Mouse (Mus musculus) MEL (cell line): ENCODE measurements around the gene Tcte2.

Source experiments
- BHLHE40 ChIP-seq: IDR thresholded peaks from 2 replicates; pipeline ENCODE4 v1.6.1; 2012; ENCODE audit warnings: low read depth, mild to moderate bottlenecking, inconsistent platforms, low read length, improper control_type of control experiment, borderline replicate concordance
- CTCF ChIP-seq, 3 experiments: IDR thresholded peaks in 2 of 3; conservative IDR thresholded peaks in 1 of 3; 2 replicates each; pipeline ENCODE4 v1.5.1; 2011 to 2012; ENCODE audit warnings: low read length in 3 of 3, low read depth in 2 of 3, mild to moderate bottlenecking in 2 of 3, improper control_type of control experiment in 1 of 3, inconsistent platforms in 1 of 3, mixed read lengths in 1 of 3, moderate library complexity in 1 of 3; ENCODE audit not compliant: control insufficient read depth in 1 of 3, insufficient read depth in 1 of 3, poor library complexity in 1 of 3, severe bottlenecking in 1 of 3
- EP300 ChIP-seq, 2 experiments: IDR thresholded peaks; 2 replicates each; pipeline ENCODE4 v1.6.1; 2011; ENCODE audit warnings: improper control_type of control experiment in 2 of 2, low read length in 2 of 2, low read depth in 1 of 2, mild to moderate bottlenecking in 1 of 2
- GATA1 ChIP-seq: IDR thresholded peaks from 2 replicates; pipeline ENCODE4 v1.6.1; 2011; ENCODE audit warnings: low read depth, low read length, improper control_type of control experiment
- MEF2A ChIP-seq: IDR thresholded peaks from 2 replicates; pipeline ENCODE4 v1.6.1; 2014; ENCODE audit warnings: low read depth, mild to moderate bottlenecking, inconsistent platforms, low read length, improper control_type of control experiment; ENCODE audit not compliant: poor library complexity, insufficient replicate concordance, severe bottlenecking; ENCODE audit errors: extremely low read depth
- MXI1 ChIP-seq: IDR thresholded peaks from 2 replicates; pipeline ENCODE4 v1.6.1; 2011; ENCODE audit warnings: mild to moderate bottlenecking, low read depth, low read length, improper control_type of control experiment
- POLR2A ChIP-seq, 2 experiments: IDR thresholded peaks; 2 replicates each; pipeline ENCODE4 v1.6.1; 2011 to 2012; ENCODE audit warnings: low read length in 2 of 2, mild to moderate bottlenecking in 2 of 2, control low read depth in 1 of 2, improper control_type of control experiment in 1 of 2, low read depth in 1 of 2, moderate library complexity in 1 of 2; ENCODE audit not compliant: control insufficient read depth in 1 of 2, insufficient read depth in 1 of 2, poor library complexity in 1 of 2
- TBP ChIP-seq: IDR thresholded peaks from 2 replicates; pipeline ENCODE4 v1.8.0; 2011; ENCODE audit warnings: low read depth, low read length, improper control_type of control experiment
- ZKSCAN1 ChIP-seq: IDR thresholded peaks from 2 replicates; pipeline ENCODE4 v1.6.1; 2012; ENCODE audit warnings: low read depth, mild to moderate bottlenecking, inconsistent platforms, low read length, improper control_type of control experiment, moderate library complexity
- ZNF384 ChIP-seq: IDR thresholded peaks from 2 replicates; pipeline ENCODE4 v1.6.1; 2012; ENCODE audit warnings: low read depth, mild to moderate bottlenecking, inconsistent platforms, low read length, improper control_type of control experiment

DNA sequence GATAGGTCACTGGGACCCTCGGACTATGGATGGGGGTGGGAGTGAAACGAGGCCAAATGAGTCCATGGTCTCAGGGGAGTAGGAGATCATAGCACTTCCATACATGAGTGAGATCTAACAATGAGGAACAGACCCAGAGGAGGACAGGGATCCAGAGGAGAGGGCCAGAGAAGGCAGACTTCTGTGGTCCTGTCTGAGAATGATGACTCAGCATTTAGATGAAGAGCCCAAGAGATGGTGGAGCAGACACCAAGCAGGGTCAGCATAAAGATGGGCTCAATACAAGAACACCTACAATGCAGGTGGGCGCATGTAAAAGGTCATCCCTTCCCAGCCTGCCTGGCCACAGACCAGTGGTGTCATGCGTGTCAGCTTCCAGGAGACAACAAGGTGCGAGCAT, 41.4 kb downstream of the Tcte2 start:
- TF ChIP-seq CTCF (IDR thresholded peaks at IDR 0.05 in 2 of 3, conservative IDR thresholded peaks at IDR 0.05 in 1 of 3; ENCODE audit: control insufficient read depth in 1 of 3, insufficient read depth in 1 of 3, low read depth in 2 of 3, low read length in 3 of 3, poor library complexity in 1 of 3, severe bottlenecking in 1 of 3): no peak
- no peak for TF ChIP-seq MEF2A
- TF ChIP-seq POLR2A (IDR thresholded peaks at IDR 0.05; ENCODE audit: control insufficient read depth in 1 of 2, insufficient read depth in 1 of 2, low read depth in 1 of 2, low read length in 2 of 2, poor library complexity in 1 of 2): no peak
- TF ChIP-seq TBP: no peak
- no peak for TF ChIP-seq EP300 (IDR thresholded peaks at IDR 0.05; ENCODE audit: low read depth in 1 of 2, low read length in 2 of 2)
- no peak for TF ChIP-seq BHLHE40
- TF ChIP-seq ZNF384: no peak
- no peak for TF ChIP-seq GATA1
- TF ChIP-seq ZKSCAN1: no peak
- TF ChIP-seq MXI1: no peak
